Mouse (Mus musculus): Measurements from ENCODE around the gene Hao2. TPM values are rescaled to one million over a fixed set of nuclear protein-coding genes. Genes with fewer than 3 reads are reported as not detected.

Gene Hao2
- polyA plus RNA-seq, 1 experiment from 2014 or later: not detected

DNA sequence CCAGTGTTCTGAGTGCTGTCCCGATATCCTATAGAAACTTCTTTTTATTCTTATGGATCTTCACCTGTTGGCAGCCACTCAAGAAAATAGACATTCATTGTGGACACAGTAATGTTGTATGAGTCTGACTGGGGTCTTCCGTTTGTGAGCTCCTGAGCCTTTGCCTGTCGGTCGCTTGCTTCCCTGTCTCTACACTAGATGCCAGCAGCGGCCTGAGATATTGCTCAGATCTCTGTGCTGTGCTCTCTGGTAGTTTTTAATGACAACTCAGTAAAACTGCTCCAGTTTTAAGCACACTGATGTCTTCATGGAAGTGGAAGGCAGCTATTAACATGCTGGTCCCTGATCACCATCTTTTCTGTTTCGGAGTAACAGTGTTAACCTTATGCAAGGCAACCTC is 20.6 kb upstream of the Hao2 start:
- ATAC-seq: no peak
- H3K36me3 ChIP-seq: no peaks in the 10 kb centered on the region
- WGBS: 83% methylated on average over 6 of the region's 6 CpGs

DNA sequence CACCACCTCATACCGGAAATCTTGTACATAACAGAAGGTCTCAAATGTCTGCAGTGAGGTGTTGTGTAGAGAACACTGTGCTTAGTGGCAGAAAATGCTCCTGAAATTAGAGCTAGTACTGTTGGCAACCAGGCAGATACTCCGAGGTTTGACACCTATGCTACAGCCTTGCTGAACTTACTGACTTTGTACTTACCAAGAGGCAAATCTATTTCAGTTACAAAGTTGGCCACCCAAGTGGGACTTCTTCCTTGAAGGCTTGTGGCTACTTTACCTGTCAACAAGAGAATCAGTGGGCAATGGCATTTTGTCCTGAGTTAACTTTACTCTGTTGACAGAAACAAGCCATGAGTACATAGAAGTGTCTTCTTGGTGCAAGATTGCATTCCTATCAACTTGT is 4.6 kb upstream of the Hao2 start:
- ATAC-seq: no peak
- WGBS: 90% methylated on average over 2 of the region's 2 CpGs
- no peaks in the 10 kb centered on the region for H3K36me3 ChIP-seq
- H3K4me1 ChIP-seq (replicated peaks): no peaks in the 10 kb centered on the region
- H3K9me3 ChIP-seq: no peaks in the 10 kb centered on the region
- H3K4me3 ChIP-seq (replicated peaks): no peak overlapping the region
- H3K9ac ChIP-seq (replicated peaks): no peak overlapping the region
- H3K27ac ChIP-seq: no peak overlapping the region
- no peak overlapping the region for H3K4me2 ChIP-seq (replicated peaks)
- H3K27me3 ChIP-seq: no peaks in the 10 kb centered on the region

More for the DNA sequence above, 20.6 kb upstream of the Hao2 start:
- H3K9me3 ChIP-seq: no peaks in the 10 kb centered on the region
- no peak overlapping the region for H3K27ac ChIP-seq
- H3K27me3 ChIP-seq: no peaks in the 10 kb centered on the region
- H3K4me3 ChIP-seq (replicated peaks): no peak overlapping the region
- H3K4me1 ChIP-seq (replicated peaks): no peaks in the 10 kb centered on the region
- H3K4me2 ChIP-seq (replicated peaks): no peak overlapping the region
- no peak overlapping the region for H3K9ac ChIP-seq (replicated peaks)

DNA sequence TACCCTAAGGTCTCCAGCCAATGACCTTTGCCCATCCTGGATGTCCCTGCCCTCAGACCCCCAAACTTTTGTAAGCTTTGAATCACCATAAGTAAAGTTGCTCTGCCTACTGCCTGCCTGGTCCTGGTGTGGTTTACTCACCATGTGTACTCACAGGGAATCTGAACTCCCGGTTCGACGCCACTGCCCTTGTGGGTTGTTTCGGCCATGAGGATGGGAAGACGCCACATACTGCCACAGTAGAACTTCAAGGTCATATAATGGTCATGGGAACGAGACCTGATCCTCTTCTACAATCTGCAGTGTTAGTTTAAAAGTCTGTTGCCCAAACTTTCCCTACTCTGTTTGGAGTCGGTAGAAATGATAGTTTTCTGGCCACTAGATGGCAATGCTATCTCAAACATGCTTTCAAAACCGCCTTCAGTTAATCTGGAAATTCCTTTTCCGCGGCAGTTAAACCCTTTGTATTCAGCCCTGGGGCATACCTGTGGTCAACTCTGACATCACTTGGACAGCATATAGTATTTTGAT is 2.1 kb upstream of the Hao2 start:
- no peaks in the 10 kb centered on the region for H3K4me1 ChIP-seq (replicated peaks)
- ATAC-seq: no peak; the same call in 1 of the 2 replicates
- no peaks in the 10 kb centered on the region for H3K27me3 ChIP-seq
- no peak overlapping the region for H3K27ac ChIP-seq
- H3K4me2 ChIP-seq (replicated peaks): no peak overlapping the region
- H3K9ac ChIP-seq (replicated peaks): no peak overlapping the region
- H3K9me3 ChIP-seq: no peaks in the 10 kb centered on the region
- no peak overlapping the region for H3K4me3 ChIP-seq (replicated peaks)
- WGBS: 48% methylated on average over 10 of the region's 10 CpGs
- H3K36me3 ChIP-seq: no peaks in the 10 kb centered on the region

DNA sequence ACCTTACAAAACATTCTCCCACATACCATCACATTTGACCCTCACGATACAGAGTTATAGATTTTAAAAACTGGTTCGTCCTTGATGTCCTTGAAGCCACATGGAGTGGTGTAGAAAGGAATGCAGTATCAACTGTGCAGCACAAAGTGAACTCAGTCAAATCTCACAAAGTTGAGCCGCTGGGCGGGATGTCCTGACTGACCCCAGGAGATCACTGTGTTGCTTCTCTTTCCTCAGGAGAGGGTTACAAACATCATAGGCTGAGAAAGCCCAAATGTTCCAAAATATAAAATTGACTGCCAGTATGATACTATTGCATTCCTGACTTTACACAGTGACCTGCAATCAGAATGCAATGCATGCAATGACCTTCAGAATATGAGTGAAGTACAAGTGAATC is 2.6 kb downstream of the Hao2 start:
- 87% methylated on average over 4 of the region's 4 CpGs for WGBS
- no peaks in the 10 kb centered on the region for H3K36me3 ChIP-seq

DNA sequence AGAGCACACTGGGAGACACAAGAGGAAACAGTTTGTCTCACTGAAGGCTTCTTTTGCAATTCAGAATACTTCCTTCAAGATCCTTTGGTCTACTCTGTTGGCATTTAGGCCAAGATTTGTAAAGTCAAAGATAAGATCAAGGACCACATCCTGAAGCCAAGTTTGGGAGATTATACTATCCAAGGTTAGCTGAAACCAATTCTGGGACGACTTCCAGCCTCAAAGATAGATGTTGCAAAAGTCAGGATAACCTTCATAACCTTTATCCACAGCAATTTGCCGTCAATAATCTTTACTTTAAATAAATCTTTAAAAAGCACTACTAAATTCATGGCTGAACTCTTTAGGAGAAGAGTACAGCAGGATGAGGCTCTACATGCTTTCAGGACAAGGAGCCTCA is 4.8 kb downstream of the Hao2 start:
- Histone ChIP-seq H3K9me3 (no peaks in the 10 kb centered on the region), H3K36me3 (no peaks in the 10 kb centered on the region), H3K27me3 (no peaks in the 10 kb centered on the region), H3K4me2 (replicated peaks) (no peak overlapping the region), H3K4me1 (replicated peaks) (no peaks in the 10 kb centered on the region), H3K9ac (replicated peaks) (no peak overlapping the region), H3K4me3 (replicated peaks) (no peak overlapping the region), H3K27ac (no peak overlapping the region)
- no peak for ATAC-seq
- WGBS: 80% methylated on average over 2 of the region's 2 CpGs

More for the DNA sequence above, 2.6 kb downstream of the Hao2 start:
- ATAC-seq: no peak
- Histone ChIP-seq H3K9me3 (no peaks in the 10 kb centered on the region), H3K4me1 (replicated peaks) (no peaks in the 10 kb centered on the region), H3K4me2 (replicated peaks) (no peak overlapping the region), H3K4me3 (replicated peaks) (no peak overlapping the region), H3K27ac (no peak overlapping the region), H3K27me3 (no peaks in the 10 kb centered on the region), H3K9ac (replicated peaks) (no peak overlapping the region)

DNA sequence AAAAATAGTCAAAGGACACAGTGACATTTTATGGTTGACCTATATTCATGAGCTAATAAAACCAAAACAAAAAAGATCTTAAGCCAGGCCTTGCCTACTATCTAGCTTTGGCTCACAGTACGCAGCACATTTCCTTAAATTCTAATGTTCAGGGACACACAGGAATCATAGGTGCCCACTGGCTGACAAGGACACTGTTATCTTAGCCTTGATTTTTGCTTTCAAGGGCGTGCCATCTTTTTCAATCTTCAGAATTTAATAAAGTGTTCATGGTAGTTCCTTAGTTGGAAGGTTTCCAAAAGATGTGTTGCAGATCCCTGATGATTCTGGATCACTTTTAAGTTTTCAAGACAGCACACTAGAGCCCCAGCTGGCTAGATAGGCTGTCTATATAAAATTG is 12.2 kb downstream of the Hao2 start:
- no peak for ATAC-seq
- no peaks in the 10 kb centered on the region for H3K27me3 ChIP-seq
- no peak overlapping the region for H3K27ac ChIP-seq
- H3K4me3 ChIP-seq (replicated peaks): no peak overlapping the region
- no peaks in the 10 kb centered on the region for H3K9me3 ChIP-seq
- H3K4me2 ChIP-seq (replicated peaks): no peak overlapping the region
- no peaks in the 10 kb centered on the region for H3K4me1 ChIP-seq (replicated peaks)
- H3K36me3 ChIP-seq: no peaks in the 10 kb centered on the region
- no peak overlapping the region for H3K9ac ChIP-seq (replicated peaks)
- WGBS: 95% methylated on average over 2 of the region's 2 CpGs

DNA sequence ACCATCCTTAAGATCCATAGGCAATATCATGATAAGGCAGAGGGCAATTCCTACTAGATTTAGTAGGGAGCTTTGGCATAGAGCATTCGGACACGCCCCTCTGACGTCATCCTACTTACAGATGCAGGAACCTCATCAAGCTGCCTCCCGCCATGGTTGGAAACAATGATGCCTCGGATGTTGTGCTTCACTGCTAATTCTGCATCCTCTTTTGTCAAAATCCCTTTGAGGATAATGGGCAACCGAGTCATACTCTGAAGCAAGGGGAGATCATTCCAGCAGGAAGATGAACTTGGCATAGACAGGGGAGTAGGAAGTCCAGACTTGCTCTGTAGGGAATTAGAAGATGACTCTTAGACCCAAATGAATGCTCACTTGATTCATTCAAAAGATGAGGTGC is 12.8 kb downstream of the Hao2 start:
- Histone ChIP-seq H3K9me3 (no peaks in the 10 kb centered on the region), H3K27me3 (no peaks in the 10 kb centered on the region), H3K36me3 (no peaks in the 10 kb centered on the region), H3K27ac (no peak overlapping the region), H3K4me3 (replicated peaks) (no peak overlapping the region), H3K9ac (replicated peaks) (no peak overlapping the region), H3K4me2 (replicated peaks) (no peak overlapping the region), H3K4me1 (replicated peaks) (no peaks in the 10 kb centered on the region)
- ATAC-seq: no peak
- WGBS: 64% methylated on average over 6 of the region's 6 CpGs

DNA sequence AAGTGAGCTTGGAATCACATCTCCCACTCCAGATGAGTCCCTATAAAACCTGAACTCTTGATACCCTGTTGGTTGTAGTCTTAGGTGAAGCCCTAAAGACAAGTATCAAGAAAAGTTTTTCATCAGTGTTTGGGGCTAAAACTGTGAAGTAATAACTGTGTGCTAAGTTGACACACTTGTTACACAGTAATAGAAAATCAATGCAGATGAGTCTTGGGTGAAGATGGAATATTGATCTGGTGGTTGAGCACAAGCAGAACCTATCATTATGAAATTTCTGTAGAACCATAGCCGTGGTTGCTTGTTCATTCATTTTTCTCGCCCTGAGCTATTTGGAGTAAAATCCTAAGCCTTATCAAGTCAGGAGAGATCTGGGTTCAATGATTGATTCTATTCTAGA is 24.8 kb downstream of the Hao2 start:
- no peak for ATAC-seq
- Histone ChIP-seq H3K4me3 (replicated peaks) (no peak overlapping the region), H3K27me3 (no peaks in the 10 kb centered on the region), H3K27ac (no peak overlapping the region), H3K4me2 (replicated peaks) (no peak overlapping the region), H3K9ac (replicated peaks) (no peak overlapping the region), H3K9me3 (no peaks in the 10 kb centered on the region), H3K36me3 (no peaks in the 10 kb centered on the region), H3K4me1 (replicated peaks) (no peaks in the 10 kb centered on the region)
- WGBS: 84% methylated on average over 2 of the region's 2 CpGs

DNA sequence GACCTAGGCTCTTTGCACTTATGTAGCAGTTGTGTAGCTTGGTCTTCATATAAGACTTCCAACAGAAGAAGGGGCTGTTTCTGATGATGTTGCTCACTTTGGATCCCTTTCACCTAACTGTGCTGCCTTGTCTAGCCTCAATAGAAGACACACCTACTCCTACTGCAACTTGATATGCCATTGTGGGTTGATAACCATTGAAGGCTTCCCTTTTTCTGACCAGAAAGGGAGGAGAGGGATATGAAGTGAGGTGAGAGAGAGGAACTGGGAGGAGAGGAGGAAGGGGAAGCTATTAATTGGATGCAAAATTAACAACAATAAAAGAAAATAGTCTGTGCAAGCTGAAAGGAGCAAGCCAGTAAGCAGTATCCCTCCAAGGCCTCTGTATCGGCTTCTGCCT is 30.2 kb downstream of the Hao2 start:
- H3K4me3 ChIP-seq (replicated peaks): no peak overlapping the region
- no peak for ATAC-seq
- no peak overlapping the region for H3K27ac ChIP-seq
- H3K4me1 ChIP-seq (replicated peaks): no peaks in the 10 kb centered on the region
- no peak overlapping the region for H3K9ac ChIP-seq (replicated peaks)
- H3K4me2 ChIP-seq (replicated peaks): no peak overlapping the region
- H3K9me3 ChIP-seq: no peaks in the 10 kb centered on the region
- H3K27me3 ChIP-seq: no peaks in the 10 kb centered on the region
- WGBS: 100% methylated on average over 1 of the region's 1 CpGs
- H3K36me3 ChIP-seq: no peaks in the 10 kb centered on the region

DNA sequence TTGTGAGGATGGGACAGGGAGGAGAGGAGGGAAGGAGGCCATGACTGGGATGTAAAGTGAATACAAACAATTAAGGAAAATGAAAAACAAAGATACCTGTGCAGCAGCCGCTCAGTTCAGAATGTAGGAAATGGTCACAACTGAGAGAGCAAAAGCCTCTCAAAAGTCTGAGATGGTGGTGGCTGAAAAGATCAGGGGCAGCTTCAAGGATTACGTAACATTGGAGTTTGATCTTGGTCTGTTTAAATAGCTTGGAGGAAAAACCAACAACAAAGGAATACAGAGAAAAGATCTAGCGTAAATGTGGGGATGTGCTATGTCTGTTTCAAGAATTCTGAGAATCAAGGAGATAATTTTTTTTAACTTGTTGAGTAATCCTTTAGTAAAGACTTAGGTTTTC is 33.5 kb downstream of the Hao2 start, which contains the start of gene Hsd3b1:
TSS of gene Hsd3b1 (minus strand) at position 219 of the 400 bp plus-strand sequence.
- Histone ChIP-seq H3K4me1 (replicated peaks) (no peaks in the 10 kb centered on the region), H3K27ac (no peak within 1 kb of the TSS), H3K9me3 (no peaks in the 10 kb centered on the region), H3K4me3 (replicated peaks) (no peak within 1 kb of the TSS), H3K4me2 (replicated peaks) (no peak within 1 kb of the TSS), H3K36me3 (no peaks in the 10 kb centered on the region), H3K9ac (replicated peaks) (no peak within 1 kb of the TSS), H3K27me3 (no peaks in the 10 kb centered on the region)
- no peak for ATAC-seq
- WGBS: 87% methylated on average over 3 of the region's 3 CpGs

DNA sequence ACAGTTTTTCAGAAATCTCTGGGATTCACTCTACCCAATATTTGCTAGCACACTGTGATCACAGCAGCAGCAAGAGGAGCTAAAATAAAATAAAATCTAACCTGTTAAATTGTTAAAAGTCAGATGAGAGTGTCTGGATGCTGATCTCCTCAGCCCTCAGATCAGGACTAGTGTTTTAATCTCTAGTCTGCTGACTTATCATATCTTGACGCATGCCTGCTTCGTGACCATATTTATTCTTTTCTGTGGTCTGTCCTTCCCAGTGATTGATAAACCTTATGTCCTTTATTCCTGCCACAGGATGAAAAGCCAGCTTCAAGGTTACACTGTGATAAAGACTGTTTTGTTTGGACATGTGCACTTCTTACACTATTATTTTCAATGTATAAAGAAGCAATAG is 35.0 kb downstream of the Hao2 start:
- ATAC-seq: no peak
- WGBS: 93% methylated on average over 2 of the region's 2 CpGs

DNA sequence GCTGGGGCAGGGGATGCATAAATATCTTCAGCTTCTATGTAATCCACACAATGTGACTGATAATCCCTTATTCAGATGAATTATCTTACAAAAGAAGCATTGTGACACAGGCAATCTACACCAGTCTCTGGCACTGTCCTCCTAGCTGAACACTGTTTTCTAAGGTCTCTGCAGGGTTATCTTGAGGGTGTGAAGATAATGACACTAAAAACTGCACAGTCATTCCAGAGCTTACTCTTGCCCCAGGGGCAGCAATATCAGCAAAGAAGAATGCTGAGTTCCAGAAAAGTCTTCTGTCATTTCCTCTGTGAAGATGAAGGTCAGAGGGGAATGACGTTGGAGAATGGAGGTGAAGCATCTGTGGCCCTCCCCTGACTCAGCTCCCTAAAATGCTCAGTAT is 36.1 kb downstream of the Hao2 start:
- Histone ChIP-seq H3K4me2 (replicated peaks) (no peak overlapping the region), H3K4me1 (replicated peaks) (no peaks in the 10 kb centered on the region), H3K9ac (replicated peaks) (no peak overlapping the region), H3K36me3 (no peaks in the 10 kb centered on the region), H3K27ac (no peak overlapping the region), H3K4me3 (replicated peaks) (no peak overlapping the region), H3K27me3 (no peaks in the 10 kb centered on the region), H3K9me3 (no peaks in the 10 kb centered on the region)
- no peak for ATAC-seq
- WGBS: 77% methylated on average over 1 of the region's 1 CpGs

More for the DNA sequence above, 35.0 kb downstream of the Hao2 start:
- Histone ChIP-seq H3K4me3 (replicated peaks) (no peak overlapping the region), H3K9ac (replicated peaks) (no peak overlapping the region), H3K4me2 (replicated peaks) (no peak overlapping the region), H3K4me1 (replicated peaks) (no peaks in the 10 kb centered on the region), H3K36me3 (no peaks in the 10 kb centered on the region), H3K9me3 (no peaks in the 10 kb centered on the region), H3K27ac (no peak overlapping the region), H3K27me3 (no peaks in the 10 kb centered on the region)

DNA sequence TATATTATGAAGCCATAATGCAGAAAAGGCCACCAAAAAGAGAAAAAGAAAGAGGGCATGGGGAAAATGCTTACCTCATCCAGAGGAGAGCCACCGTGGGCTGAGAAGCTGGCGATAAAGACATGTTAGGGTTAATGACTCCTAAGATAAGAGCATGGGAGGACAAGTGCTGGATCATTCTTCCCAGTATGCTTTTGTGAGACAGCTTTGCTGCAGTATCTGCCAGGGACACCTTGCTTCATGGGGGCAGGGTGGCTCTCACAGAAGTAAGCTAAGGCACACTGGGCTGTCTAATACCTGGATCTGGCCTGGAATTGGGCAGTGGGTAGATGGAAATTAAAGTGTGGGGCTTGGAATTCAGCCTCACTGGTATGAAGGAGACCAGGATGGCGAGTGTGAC is 37.9 kb downstream of the Hao2 start:
- 90% methylated on average over 3 of the region's 3 CpGs for WGBS
- ATAC-seq: no peak

More for the DNA sequence above, 37.9 kb downstream of the Hao2 start:
- no peaks in the 10 kb centered on the region for H3K9me3 ChIP-seq
- H3K9ac ChIP-seq (replicated peaks): no peak overlapping the region
- no peaks in the 10 kb centered on the region for H3K36me3 ChIP-seq
- no peaks in the 10 kb centered on the region for H3K27me3 ChIP-seq
- H3K4me3 ChIP-seq (replicated peaks): no peak overlapping the region
- H3K27ac ChIP-seq: no peak overlapping the region
- no peaks in the 10 kb centered on the region for H3K4me1 ChIP-seq (replicated peaks)
- H3K4me2 ChIP-seq (replicated peaks): no peak overlapping the region

Data from midbrain, embryonic 13.5 days (tissue).